Mouse (Mus musculus) layer of hippocampus, adult 8-10 months (tissue): ENCODE results near the gene Olfr1362. TPM values are rescaled to one million over a fixed set of nuclear protein-coding genes. Genes with fewer than 3 reads are reported as not detected.

Experiments
- DNase-seq, 2 experiments: peaks; one replicate each; pipeline ENCODE4 v3.0.0; 2022; ENCODE audit warnings: low spot score in 2 of 2
- total RNA-seq, 4 experiments: library from RNA; stranded (reverse); gene quantifications; 2 replicates each; pipeline ENCODE4 v1.2.4; 2022

Olfr1362 gene
- total RNA-seq, result not detected

DNA sequence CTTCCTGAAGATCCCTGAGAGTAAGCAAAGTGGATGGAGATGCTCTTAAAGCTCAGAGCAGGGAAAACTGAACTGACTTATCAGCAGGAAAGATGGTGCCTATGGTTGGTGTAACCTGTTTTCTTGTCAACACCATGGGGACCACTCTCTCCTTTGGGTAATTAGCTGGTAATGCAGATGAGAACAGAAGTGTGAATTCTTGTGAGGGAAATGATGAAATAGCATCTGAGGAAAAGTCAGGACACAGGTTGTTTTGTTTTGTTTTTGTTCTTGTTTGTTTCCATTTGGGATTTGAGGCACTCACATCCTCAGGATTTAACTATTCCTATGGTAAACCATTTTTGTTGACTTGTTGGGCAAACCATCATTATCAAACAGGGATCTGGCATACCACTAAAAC lies at the start of gene Olfr1362:
Olfr1362 (minus strand) TSS at position 101 of the 400 bp plus-strand sequence.
- no peak for DNase-seq

DNA sequence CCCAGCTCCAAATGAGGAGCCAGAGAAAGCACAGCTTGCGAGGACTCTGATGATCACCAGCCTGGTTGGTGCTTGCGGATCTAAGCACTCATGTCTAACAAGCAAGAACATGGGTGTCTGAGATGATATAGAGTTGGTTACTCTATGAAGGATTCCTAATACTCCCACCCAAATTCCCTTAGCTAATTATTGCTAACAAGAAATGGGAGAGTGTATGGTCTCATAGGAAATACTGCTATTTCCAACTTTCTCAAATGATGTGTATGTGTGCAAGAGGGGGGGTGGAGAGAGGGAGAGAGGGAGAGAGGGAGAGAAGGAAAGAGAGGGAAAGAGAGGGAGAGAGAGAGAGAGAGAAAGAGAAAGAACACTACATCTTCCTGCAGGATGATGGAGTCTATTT lies 49.5 kb upstream of the Olfr1362 start, which contains the start of gene Olfr1361:
Olfr1361 (minus strand) TSS at position 101 of the 400 bp plus-strand sequence.
- DNase-seq, result no peak

DNA sequence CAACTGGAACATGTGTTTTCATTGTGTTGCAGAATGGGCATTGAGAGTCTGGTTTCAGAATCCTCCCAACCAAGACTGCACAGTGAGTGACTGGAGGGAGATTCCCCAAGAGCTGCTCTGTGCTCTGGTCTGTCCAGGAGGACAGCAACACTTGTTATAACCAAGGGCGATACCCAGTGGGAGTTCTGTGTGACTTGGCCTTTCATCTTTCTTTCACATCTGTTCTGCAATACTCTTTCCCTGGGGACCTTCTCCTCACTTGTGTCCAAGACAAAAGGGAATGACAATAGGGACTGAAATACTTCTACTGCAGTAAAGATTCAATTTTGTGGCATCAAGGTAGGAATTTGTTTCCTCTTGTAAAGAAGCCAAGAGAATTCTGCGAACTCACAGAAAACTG lies 28.6 kb upstream of the Olfr1362 start, which contains the start of gene Olfr11:
Olfr11 (minus strand) TSS at position 101 of the 400 bp plus-strand sequence.
- DNase-seq, result no peak

DNA sequence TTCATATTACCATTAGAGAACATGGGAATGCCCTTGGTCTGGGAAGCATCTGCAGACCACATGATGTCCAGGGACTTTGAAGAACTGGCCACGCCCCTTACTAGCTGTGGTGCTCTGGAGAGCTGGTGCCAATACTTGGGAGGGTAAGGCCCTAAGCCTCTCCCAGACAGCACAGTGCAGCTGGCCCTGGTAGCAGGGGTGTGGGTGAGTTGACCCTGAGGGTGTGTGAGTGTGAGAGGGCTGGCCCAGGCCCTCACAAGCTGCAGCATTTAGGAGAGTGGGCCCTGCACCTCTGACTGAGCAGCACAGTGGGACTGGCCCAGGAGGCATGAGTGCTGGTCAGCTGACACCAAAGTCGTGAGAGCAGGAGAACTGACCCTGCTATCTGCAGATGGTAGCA lies 22.2 kb downstream of the Olfr1362 start:
- DNase-seq, result no peak

DNA sequence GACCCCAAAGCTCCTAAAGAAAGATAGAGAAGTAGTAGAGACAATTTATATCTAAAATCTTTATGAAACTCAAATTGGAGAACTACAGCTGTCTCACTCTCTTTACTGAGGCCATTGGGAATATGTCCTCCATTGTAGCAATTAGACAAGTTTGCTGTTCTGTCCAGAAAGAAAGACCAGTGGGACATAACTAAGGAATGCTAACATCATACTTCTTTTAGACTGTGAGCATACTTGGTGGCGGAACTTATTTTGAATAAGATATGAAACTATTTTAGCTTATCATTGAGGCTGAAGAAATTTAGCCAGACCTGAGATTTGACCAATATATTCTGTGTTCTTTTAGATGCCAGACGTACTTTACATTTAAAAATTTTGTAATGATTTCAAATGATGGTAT lies 32.2 kb downstream of the Olfr1362 start, which contains the start of gene Olfr1364:
Olfr1364 (minus strand) TSS at position 101 of the 400 bp plus-strand sequence.
- no peak for DNase-seq

Other genes with a start within 250 kb of the Olfr1362 start
- gene Zkscan3, start 211.3 kb downstream of the Olfr1362 start, total RNA-seq, result 10 to 100 TPM; 38.0 to 47.9 (median 44.9) TPM
- 1 to 10 TPM; 1.4 to 2.5 (median 1.8) TPM for gene Pgbd1, start 173.0 kb downstream of the Olfr1362 start, total RNA-seq
- 10 to 100 TPM; 50.7 to 68.4 (median 61.0) TPM for gene Zscan26, start 160.3 kb downstream of the Olfr1362 start, total RNA-seq
- gene Nkapl, start 145.5 kb downstream of the Olfr1362 start, total RNA-seq, result 1 to 10 TPM; 1.3 to 1.6 (median 1.4) TPM
- 1 to 10 TPM; 6.0 to 6.7 (median 6.3) TPM for gene Zkscan4, start 135.1 kb downstream of the Olfr1362 start, total RNA-seq
- not detected for gene Gm10065, start 134.6 kb downstream of the Olfr1362 start, total RNA-seq
- gene AK157302, start 118.8 kb downstream of the Olfr1362 start, total RNA-seq, result 10 to 100 TPM; 17.4 to 24.2 (median 20.9) TPM
- 10 to 100 TPM; 47.7 to 68.8 (median 61.4) TPM for gene Gm11273, start 112.6 kb downstream of the Olfr1362 start, total RNA-seq
- 10 to 100 TPM; 17.9 to 21.9 (median 19.8) TPM for gene Zkscan8, start 82.9 kb downstream of the Olfr1362 start, total RNA-seq
- not detected for gene Olfr1366, start 71.2 kb downstream of the Olfr1362 start, total RNA-seq
- gene Olfr1535, start 54.1 kb downstream of the Olfr1362 start, total RNA-seq, result not detected
- not detected for gene Olfr1364, start 32.3 kb downstream of the Olfr1362 start, total RNA-seq
- gene Olfr11, start 28.5 kb upstream of the Olfr1362 start, total RNA-seq, result not detected
- not detected for gene Olfr1361, start 49.4 kb upstream of the Olfr1362 start, total RNA-seq
- not detected for gene Olfr1360, start 63.4 kb upstream of the Olfr1362 start, total RNA-seq
- not detected for gene Olfr1359, start 84.1 kb upstream of the Olfr1362 start, total RNA-seq
- 10 to 100 TPM; 10.8 to 28.3 (median 22.4) TPM for gene Hist1h2bl, start 102.1 kb upstream of the Olfr1362 start, total RNA-seq
- 10 to 100 TPM in 2 of 4 experiments, 1 to 10 TPM in 2; 8.1 to 36.7 (median 16.0) TPM for gene Hist1h2ai, start 102.4 kb upstream of the Olfr1362 start, total RNA-seq
- 10 to 100 TPM; 30.3 to 49.1 (median 42.8) TPM for gene Hist1h3h, start 103.6 kb upstream of the Olfr1362 start, total RNA-seq
- gene Hist1h2bm, start 108.0 kb upstream of the Olfr1362 start, total RNA-seq, result 1 to 10 TPM; 2.8 to 4.8 (median 3.2) TPM
- 10 to 100 TPM; 11.6 to 17.1 (median 13.7) TPM for gene Hist1h4j, start 121.0 kb upstream of the Olfr1362 start, total RNA-seq
- 100 to 1,000 TPM; 228 to 277 (median 247) TPM for gene Hist1h4k, start 136.5 kb upstream of the Olfr1362 start, total RNA-seq
- gene Hist1h2ak, start 139.8 kb upstream of the Olfr1362 start, total RNA-seq, result 10 to 100 TPM in 2 of 4 experiments, 1 to 10 TPM in 2; 8.7 to 11.4 (median 9.8) TPM
- gene Hist1h2bn, start 140.1 kb upstream of the Olfr1362 start, total RNA-seq, result 1 to 10 TPM in 3 of 4 experiments, not detected in 1; 6.6 to 9.1 (median 8.4) TPM
- 1 to 10 TPM; 3.8 to 6.5 (median 5.9) TPM for gene Hist1h1b, start 166.6 kb upstream of the Olfr1362 start, total RNA-seq
- 10 to 100 TPM; 32.9 to 72.6 (median 47.3) TPM for gene Hist1h3i, start 169.3 kb upstream of the Olfr1362 start, total RNA-seq
- gene Hist1h2an, start 173.2 kb upstream of the Olfr1362 start, total RNA-seq, result 1 to 10 TPM in 1 of 4 experiments, not detected in 3; 3.2 TPM
- 10 to 100 TPM in 1 of 4 experiments, 1 to 10 TPM in 3; 3.1 to 11.6 (median 5.9) TPM for gene Hist1h2bp, start 173.4 kb upstream of the Olfr1362 start, total RNA-seq
- gene Hist1h2bq, start 196.2 kb upstream of the Olfr1362 start, total RNA-seq, result 10 to 100 TPM; 26.8 to 44.1 (median 30.6) TPM
- 10 to 100 TPM in 3 of 4 experiments, 1 to 10 TPM in 1; 5.0 to 27.3 (median 17.8) TPM for gene Hist1h2ao, start 196.4 kb upstream of the Olfr1362 start, total RNA-seq
- gene Hist1h4m, start 197.7 kb upstream of the Olfr1362 start, total RNA-seq, result 100 to 1,000 TPM; 180 to 291 (median 231) TPM
- gene Hist1h4n, start 218.2 kb upstream of the Olfr1362 start, total RNA-seq, result 10 to 100 TPM in 3 of 4 experiments, not detected in 1; 11.4 to 41.9 (median 29.6) TPM
- gene Hist1h2ap, start 219.5 kb upstream of the Olfr1362 start, total RNA-seq, result 10 to 100 TPM in 2 of 4 experiments, not detected in 2; 10.6 to 18.9 TPM
- gene Hist1h2br, start 219.7 kb upstream of the Olfr1362 start, total RNA-seq, result 10 to 100 TPM; 26.6 to 44.1 (median 30.3) TPM